Mouse (Mus musculus): ENCODE measurements around the gene Rab10. TPM values are rescaled to one million over a fixed set of nuclear protein-coding genes. Genes with fewer than 3 reads are reported as not detected.

The Rab10 gene
- polyA plus RNA-seq, 1 experiment: 50.2 TPM

- Histone ChIP-seq H3ac (ENCODE audit: control insufficient read depth, insufficient read length, low read depth) (no peak overlapping the region), H3K79me2 (ENCODE audit: control insufficient read depth, insufficient read depth) (no peaks in the 10 kb centered on the region), H3K36me3 (ENCODE audit: control insufficient read depth, insufficient read depth) (no peaks in the 10 kb centered on the region), H3K27me3 (ENCODE audit: control insufficient read depth, insufficient read depth, insufficient read length) (peaks cover 3% of the 10 kb centered on the region), H3K79me3 (ENCODE audit: low read depth) (no peaks in the 10 kb centered on the region), H3K4me3 (ENCODE audit: insufficient read depth, poor library complexity, severe bottlenecking) (no peak overlapping the region)
- TF ChIP-seq CEBPB (IDR thresholded peaks at IDR 0.05; ENCODE audit: low read depth) (no peak), CTCF (IDR thresholded peaks at IDR 0.05; ENCODE audit: control insufficient read depth, insufficient read depth, insufficient read length) (no peak), USF1 (IDR thresholded peaks at IDR 0.05; ENCODE audit: low read depth) (no peak), MYOD1 (IDR thresholded peaks at IDR 0.05; ENCODE audit: control insufficient read depth, insufficient read length, low read depth) (no peak), MYOG (IDR thresholded peaks at IDR 0.05; ENCODE audit: control insufficient read depth, extremely low read depth, insufficient read length) (no peak), MAX (IDR thresholded peaks at IDR 0.05) (no peak), FOSL1 (IDR thresholded peaks at IDR 0.05; ENCODE audit: insufficient read depth, low read length, poor library complexity, severe bottlenecking) (no peak)
Measured at GRCm38 (mm10) chr12:3209163-3209562, 100.6 kb downstream of the Rab10 start.

Other genes starting within 250 kb of the Rab10 start
- gene Kif3c, start 55.2 kb upstream of the Rab10 start, polyA plus RNA-seq (2012; fragmentation: generic; extraction: Trizol): 17.4 TPM
- 5.9 TPM for gene Asxl2, start 116.9 kb upstream of the Rab10 start, polyA plus RNA-seq (2012; fragmentation: generic; extraction: Trizol)